Mouse (Mus musculus): Measurements from ENCODE around the gene Fgr. TPM values are rescaled to one million over a fixed set of nuclear protein-coding genes. Genes with fewer than 3 reads are reported as not detected.

Gene Fgr
- polyA plus RNA-seq, 1 experiment, result 4.9 TPM

- no peak for DNase-seq (ENCODE audit: low read depth, low spot score)
- 85% methylated on average over 10 of the region's 10 CpGs for WGBS
Observed at GRCm38 (mm10) chr4:133027721-133028120, 53.8 kb downstream of the Fgr start.

GRCm38 (mm10) chr4:133028193-133028592 is 54.3 kb downstream of the Fgr start:
- DNase-seq (ENCODE audit: low read depth, low spot score), result no peak
- 84% methylated on average over 6 of the region's 6 CpGs for WGBS

- no peak for DNase-seq (ENCODE audit: low read depth, low spot score)
- 89% methylated on average over 6 of the region's 6 CpGs for WGBS
Observed at GRCm38 (mm10) chr4:133028875-133029274, 55.0 kb downstream of the Fgr start.

- WGBS, result 92% methylated on average over 8 of the region's 8 CpGs
- no peak for DNase-seq (ENCODE audit: low read depth, low spot score)
Observed at GRCm38 (mm10) chr4:133032410-133033095, 58.7 kb downstream of the Fgr start.

GRCm38 (mm10) chr4:133034478-133034877 is 60.6 kb downstream of the Fgr start:
- WGBS, result 86% methylated on average over 10 of the region's 10 CpGs
- no peak for DNase-seq (ENCODE audit: low read depth, low spot score)

GRCm38 (mm10) chr4:133035446-133035845 is 61.6 kb downstream of the Fgr start:
- DNase-seq (ENCODE audit: low read depth, low spot score), result no peak
- 91% methylated on average over 1 of the region's 1 CpGs for WGBS

- no peak for DNase-seq (ENCODE audit: low read depth, low spot score)
- 54% methylated on average over 3 of the region's 3 CpGs for WGBS
Observed at GRCm38 (mm10) chr4:133035946-133036345, 62.1 kb downstream of the Fgr start.

- 59% methylated on average over 9 of the region's 9 CpGs for WGBS
- DNase-seq (ENCODE audit: low read depth, low spot score), result no peak
Observed at GRCm38 (mm10) chr4:133037293-133037692, 63.4 kb downstream of the Fgr start.

GRCm38 (mm10) chr4:133037798-133038197 is 63.9 kb downstream of the Fgr start:
- WGBS, result 62% methylated on average over 6 of the region's 6 CpGs
- no peak for DNase-seq (ENCODE audit: low read depth, low spot score)

- no peak for DNase-seq (ENCODE audit: low read depth, low spot score)
- WGBS, result 1% methylated on average over 71 of the region's 76 CpGs
Observed at GRCm38 (mm10) chr4:133038521-133039115, 64.7 kb downstream of the Fgr start.

- no peak for DNase-seq (ENCODE audit: low read depth, low spot score)
Observed at GRCm38 (mm10) chr4:133039116-133039819, 65.4 kb downstream of the Fgr start.

GRCm38 (mm10) chr4:133039832-133040231 is 65.9 kb downstream of the Fgr start:
- no peak for DNase-seq (ENCODE audit: low read depth, low spot score)
- 67% methylated on average over 18 of the region's 18 CpGs for WGBS

More at GRCm38 (mm10) chr4:133039116-133039819, 65.4 kb downstream of the Fgr start:
- WGBS, result 18% methylated on average over 61 of the region's 77 CpGs

GRCm38 (mm10) chr4:133040241-133040904 is 66.5 kb downstream of the Fgr start:
- DNase-seq (ENCODE audit: low read depth, low spot score), result no peak
- 88% methylated on average over 14 of the region's 14 CpGs for WGBS

GRCm38 (mm10) chr4:133042244-133042643 is 68.3 kb downstream of the Fgr start:
- 77% methylated on average over 4 of the region's 4 CpGs for WGBS
- no peak for DNase-seq (ENCODE audit: low read depth, low spot score)

GRCm38 (mm10) chr4:133042651-133043635 is 69.0 kb downstream of the Fgr start:
- WGBS, result 58% methylated on average over 28 of the region's 28 CpGs
- DNase-seq (ENCODE audit: low read depth, low spot score), result no peak

- no peak for DNase-seq (ENCODE audit: low read depth, low spot score)
- 70% methylated on average over 6 of the region's 6 CpGs for WGBS
Observed at GRCm38 (mm10) chr4:133043798-133044646, 70.1 kb downstream of the Fgr start.

- WGBS, result 83% methylated on average over 6 of the region's 6 CpGs
- DNase-seq (ENCODE audit: low read depth, low spot score), result no peak
Observed at GRCm38 (mm10) chr4:133044647-133045094, 70.8 kb downstream of the Fgr start.

- 34% methylated on average over 11 of the region's 11 CpGs for WGBS
- DNase-seq (ENCODE audit: low read depth, low spot score), result no peak
Observed at GRCm38 (mm10) chr4:133045771-133046474, 72.0 kb downstream of the Fgr start.
